Mouse (Mus musculus) lung, adult 2 months (tissue): Measurements from ENCODE around the gene Tor1aip1. TPM values are rescaled to one million over a fixed set of nuclear protein-coding genes. Genes with fewer than 3 reads are reported as not detected.
A peak's percentile ranks its signal among the peaks of the same experiment; 100 is the strongest.

Experiments
- DNase-seq: peaks from one replicate; pipeline ENCODE4 v3.0.0; 2022
- H3K4me1 ChIP-seq: fragments of 200-500 bp; 2 replicates; pipeline ENCODE4 v1.6.1; 2011; ENCODE audit warnings: low read length; ENCODE audit not compliant: control insufficient read depth, insufficient read depth
- H3K4me3 ChIP-seq: fragments of 200-500 bp; replicated peaks from 2 replicates; pipeline ENCODE3; 2011; ENCODE audit warnings: low read depth, mild to moderate bottlenecking, control low read depth, low read length; ENCODE audit errors: extremely low read depth
- CTCF ChIP-seq: fragments of 200-500 bp; IDR thresholded peaks from 2 replicates; pipeline ENCODE4 v1.5.1; 2011; ENCODE audit warnings: mild to moderate bottlenecking, low read length, control low read depth; ENCODE audit not compliant: insufficient read depth
- POLR2A ChIP-seq: fragments of 200-500 bp; IDR thresholded peaks from 2 replicates; pipeline ENCODE4 v1.6.1; 2011; ENCODE audit warnings: low read depth, mild to moderate bottlenecking, control low read depth, low read length, borderline replicate concordance; ENCODE audit errors: extremely low read depth
- WGBS: fragments of 180-500 bp; shearing (Covaris S2); methylation state at CpG from one replicate; pipeline ENCODE4 v1.1.7; 2018; 5-methylcytosine and 5-hydroxymethylcytosine counted together
- polyA plus RNA-seq: library from polyadenylated mRNA; depleted of rRNA; stranded (reverse); fragments of >200 nt; gene quantifications from 2 replicates; pipeline ENCODE4 v1.2.3, GENCODE M21; 2012; rRNA removed

Gene Tor1aip1
- polyA plus RNA-seq, 1 experiment: 36.6 TPM

DNA sequence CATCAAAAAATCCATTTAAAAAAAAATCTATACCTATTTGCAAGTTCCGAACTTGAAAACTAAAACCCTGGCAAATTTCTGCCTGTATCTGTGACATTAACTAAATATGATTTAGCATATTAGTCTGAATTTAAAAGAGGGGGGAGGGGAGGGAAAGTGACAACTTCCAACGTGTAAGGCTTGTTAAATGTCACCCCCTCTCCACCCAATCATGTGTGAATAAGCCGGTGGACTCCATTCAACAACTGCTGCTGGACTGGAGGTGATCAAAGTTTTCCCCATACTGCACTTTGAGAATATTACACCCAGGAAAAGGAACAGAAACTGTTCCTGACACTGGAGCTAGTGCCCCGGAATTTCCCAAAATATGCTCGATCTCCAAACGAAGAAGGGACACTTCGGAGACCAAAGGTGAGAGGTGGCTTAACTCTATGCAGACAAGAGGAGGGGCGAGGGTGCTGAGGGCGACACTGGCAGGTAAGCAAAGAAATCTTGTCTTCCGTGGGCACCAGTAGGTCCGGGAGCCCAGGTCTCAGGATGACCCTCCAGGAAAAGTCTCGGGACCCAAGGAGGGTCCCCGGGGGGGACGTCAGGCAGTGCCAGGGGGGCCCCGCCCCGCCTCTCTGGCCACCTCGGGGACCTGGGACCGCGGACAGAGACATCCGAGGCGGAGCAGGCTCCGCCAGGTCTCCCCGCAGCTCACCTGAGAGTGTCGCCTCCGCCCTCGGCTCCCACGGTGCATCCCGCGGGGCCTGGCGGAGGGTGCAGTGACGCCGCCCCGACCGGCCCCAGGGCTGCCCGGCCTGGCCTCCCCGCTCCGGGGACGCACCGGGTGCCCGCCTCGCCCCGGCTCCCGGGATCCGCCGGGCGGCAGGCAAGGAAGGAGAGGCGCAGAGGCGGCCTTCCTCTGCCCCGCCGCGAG lies 63.9 kb downstream of the Tor1aip1 start:
- DNase-seq: no peak
- no peak for TF ChIP-seq CTCF
- no peak for TF ChIP-seq POLR2A
- WGBS: 2% methylated on average over 40 of the region's 51 CpGs

More for the DNA sequence above, 63.9 kb downstream of the Tor1aip1 start:
- H3K4me3 ChIP-seq: peak overlapping the region; percentile 75
- no peaks in the 10 kb centered on the region for H3K4me1 ChIP-seq

Other genes starting within 250 kb of the Tor1aip1 start
- 170 and 171 TPM in 2 replicates for gene Qsox1, start 223.6 kb downstream of the Tor1aip1 start, polyA plus RNA-seq
- 4.3 and 6.2 TPM in 2 replicates for gene Cep350, start 63.2 kb downstream of the Tor1aip1 start, polyA plus RNA-seq
- gene Tor1aip2, start 1.1 kb downstream of the Tor1aip1 start, polyA plus RNA-seq: 52.0 and 62.4 TPM in 2 replicates
- gene Fam163a, start 168.5 kb upstream of the Tor1aip1 start, polyA plus RNA-seq: 0.07 and 0.10 TPM in 2 replicates